Mouse (Mus musculus) ES-E14 (cell line): ENCODE data around the gene C2cd3.

Experiments
- CHD2 ChIP-seq: IDR thresholded peaks from 2 replicates; pipeline ENCODE4 v1.6.1; 2014; ENCODE audit warnings: mild to moderate bottlenecking, low read depth, low read length, inconsistent platforms
- HCFC1 ChIP-seq: IDR thresholded peaks from 2 replicates; pipeline ENCODE4 v1.6.1; 2012; ENCODE audit warnings: low read length, inconsistent platforms, borderline replicate concordance; ENCODE audit not compliant: insufficient read depth
- MAFK ChIP-seq: IDR thresholded peaks from 2 replicates; pipeline ENCODE4 v1.6.1; 2014; ENCODE audit warnings: mild to moderate bottlenecking, low read depth, low read length, inconsistent platforms; ENCODE audit not compliant: insufficient read depth
- ZC3H11A ChIP-seq: IDR thresholded peaks from 2 replicates; pipeline ENCODE4 v1.6.1; 2012; ENCODE audit warnings: low read depth, mild to moderate bottlenecking, inconsistent platforms, low read length, borderline replicate concordance
- ZNF384 ChIP-seq: IDR thresholded peaks from 2 replicates; pipeline ENCODE4 v1.6.1; 2012; ENCODE audit warnings: low read depth, low read length, inconsistent platforms

DNA sequence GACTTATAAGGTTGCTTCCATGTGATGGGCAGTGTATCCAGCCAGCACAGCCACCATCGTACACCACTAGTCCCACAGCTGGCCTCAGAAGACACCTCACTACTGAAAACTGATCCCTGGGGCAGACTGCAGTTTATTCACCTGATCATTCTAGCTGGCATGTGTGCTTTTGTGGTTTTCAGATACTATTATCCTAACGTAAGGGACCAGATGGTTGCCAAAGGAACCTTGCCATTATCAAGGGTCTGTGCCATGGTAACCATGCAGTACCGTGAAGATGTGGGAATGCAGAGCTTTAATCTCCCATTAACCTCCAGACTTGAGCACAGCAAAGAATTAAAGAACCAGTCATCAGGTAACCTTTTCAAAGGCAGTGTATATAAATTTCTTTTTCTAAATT is 53.8 kb downstream of the C2cd3 start:
- TF ChIP-seq CHD2 (no peak), MAFK (no peak), HCFC1 (no peak), ZNF384 (no peak), ZC3H11A (no peak)
